Mouse (Mus musculus) T-helper 2 cell (primary cell): ENCODE measurements at regions not wholly inside any gene's neighbourhood (a gene's known extent, or its start where the extent isn't known, plus 50 kb on each side); places are given as distances from the start of the nearest gene placed in this dataset.
"Not testable (repeated sequence)": the region's sequence is repeated elsewhere in the genome, so short reads cannot be mapped to it uniquely, and the experiment has no call there.

Experiments used
- in situ Hi-C: fragments of 300-600 bp; cut with MboI, MseI; formaldehyde crosslinking; loops from one replicate; pipeline ENCODE4 v1.15.1; 2025; ENCODE audit warnings: high pct_unique_total_duplicates

DNA sequence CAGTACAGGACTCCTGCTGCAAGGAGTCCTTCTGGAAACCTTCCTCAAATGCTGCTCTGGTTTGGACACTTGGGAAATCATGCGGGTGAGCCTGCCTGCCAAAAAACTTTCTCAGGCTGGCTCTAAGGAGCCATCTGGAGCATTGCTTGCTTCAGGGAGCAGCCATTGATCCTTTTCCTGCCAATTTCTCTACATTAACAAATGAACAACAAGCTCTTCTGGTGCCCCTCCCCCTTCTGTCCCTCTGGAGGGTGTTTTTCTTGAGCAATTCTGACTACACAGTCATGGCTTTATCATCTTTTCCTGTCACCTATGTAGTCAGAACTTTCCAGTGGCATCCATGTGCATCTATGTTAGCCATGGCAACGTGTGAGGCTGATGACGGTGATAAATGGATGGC, 84.5 kb downstream of the Fam43a start:
- in situ Hi-C loops, result no loop called here

DNA sequence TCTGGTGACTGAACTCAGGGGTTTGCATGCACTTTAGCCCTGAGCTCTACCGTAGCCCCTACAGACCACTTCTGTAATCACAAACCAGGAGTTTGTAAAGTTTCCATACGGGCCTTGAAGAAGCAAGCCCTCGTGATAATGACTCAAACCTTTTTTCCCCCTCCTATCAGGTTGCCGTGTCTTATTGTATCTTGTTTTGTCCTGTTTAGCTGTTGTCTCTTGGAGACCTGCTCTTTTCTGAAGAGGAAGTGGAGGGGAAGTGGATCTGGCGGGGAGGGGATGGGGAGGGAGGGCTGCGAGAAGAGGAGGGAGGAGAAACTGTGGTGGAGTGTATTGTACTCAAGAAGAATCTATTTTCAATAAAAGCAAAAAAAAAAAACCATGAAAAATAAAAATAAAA, 87.0 kb downstream of the Fam43a start:
- in situ Hi-C loops, result no loop called here

DNA sequence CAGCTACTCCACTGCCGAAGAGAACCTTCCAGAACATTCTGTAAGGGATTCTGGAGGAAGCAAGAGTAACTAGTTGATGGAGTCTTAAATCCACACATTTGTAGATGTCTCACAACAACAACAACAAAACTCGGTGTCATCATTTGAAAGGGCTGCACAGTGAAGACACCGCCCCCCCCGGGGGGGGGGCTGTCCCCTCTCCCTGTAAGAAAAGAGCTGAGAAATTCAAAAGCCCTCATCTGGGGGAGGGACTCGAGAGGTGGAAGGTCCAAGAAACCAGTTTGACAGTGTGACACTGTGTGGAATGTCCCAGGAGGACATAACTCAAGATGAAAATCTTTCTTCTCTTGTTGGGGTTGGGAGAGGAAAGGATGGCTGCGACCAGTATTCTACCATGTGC, 87.7 kb downstream of the Fam43a start:
- in situ Hi-C loops, result no loop called here

DNA sequence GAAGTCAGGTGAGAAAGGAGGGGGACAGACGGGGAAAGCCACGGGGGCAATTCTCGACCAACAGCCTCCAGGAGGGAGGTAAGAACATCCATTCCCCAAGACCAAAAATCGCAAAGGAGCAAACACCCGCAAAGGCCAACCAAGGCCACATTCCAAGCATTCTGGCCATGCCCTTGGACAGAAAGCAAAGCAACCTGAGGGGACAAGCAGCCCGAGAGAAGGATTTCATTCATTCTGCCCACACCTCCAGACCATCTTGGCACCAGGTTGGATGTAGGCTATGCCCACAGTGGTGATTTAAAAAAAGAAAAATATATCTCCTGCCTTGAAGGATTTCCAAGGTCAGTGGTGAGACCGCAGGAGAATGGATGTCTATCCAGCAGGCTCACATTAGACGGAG, 88.2 kb downstream of the Fam43a start:
- in situ Hi-C loops, result no loop called here

DNA sequence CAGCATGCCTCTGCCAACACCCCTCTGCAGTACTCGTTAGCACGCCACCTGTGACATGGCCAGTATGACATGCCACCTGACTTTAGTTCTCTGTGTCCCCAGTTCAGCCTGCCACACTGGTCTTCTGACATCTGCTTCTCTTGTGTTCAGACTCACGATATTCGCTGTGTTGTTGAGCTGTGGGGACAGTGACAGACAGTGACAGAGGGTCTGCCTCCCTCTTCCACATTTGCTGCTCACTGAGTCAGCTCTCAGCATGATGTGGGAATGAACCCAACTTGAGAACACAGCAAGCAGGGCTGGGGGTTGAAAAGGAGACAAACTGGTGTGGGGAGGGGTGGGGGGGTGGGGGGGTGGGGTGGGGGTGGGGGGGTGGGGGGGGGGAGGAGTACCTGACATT, 91.0 kb downstream of the Fam43a start:
- in situ Hi-C loops, result no loop called here

DNA sequence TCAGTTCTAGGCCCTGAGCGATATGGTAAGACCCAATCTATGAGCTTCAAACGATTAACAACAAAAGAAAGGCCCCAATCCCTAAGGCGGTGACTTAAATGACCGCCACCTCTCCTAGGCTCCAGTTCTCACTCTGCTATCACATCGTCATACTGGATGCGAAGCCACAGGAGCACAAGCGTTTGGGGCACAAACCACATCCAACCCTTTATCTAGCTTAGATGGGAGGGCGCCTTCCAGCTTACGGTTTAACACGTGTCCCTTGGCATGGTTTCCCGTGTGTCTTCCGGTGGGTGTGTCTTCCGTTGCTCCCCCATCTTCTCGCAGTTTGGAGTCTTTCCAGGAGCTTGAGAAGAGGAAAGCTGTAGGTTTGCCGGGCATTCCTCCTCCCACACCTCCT, 92.4 kb downstream of the Fam43a start:
- in situ Hi-C loops, result no loop called here

DNA sequence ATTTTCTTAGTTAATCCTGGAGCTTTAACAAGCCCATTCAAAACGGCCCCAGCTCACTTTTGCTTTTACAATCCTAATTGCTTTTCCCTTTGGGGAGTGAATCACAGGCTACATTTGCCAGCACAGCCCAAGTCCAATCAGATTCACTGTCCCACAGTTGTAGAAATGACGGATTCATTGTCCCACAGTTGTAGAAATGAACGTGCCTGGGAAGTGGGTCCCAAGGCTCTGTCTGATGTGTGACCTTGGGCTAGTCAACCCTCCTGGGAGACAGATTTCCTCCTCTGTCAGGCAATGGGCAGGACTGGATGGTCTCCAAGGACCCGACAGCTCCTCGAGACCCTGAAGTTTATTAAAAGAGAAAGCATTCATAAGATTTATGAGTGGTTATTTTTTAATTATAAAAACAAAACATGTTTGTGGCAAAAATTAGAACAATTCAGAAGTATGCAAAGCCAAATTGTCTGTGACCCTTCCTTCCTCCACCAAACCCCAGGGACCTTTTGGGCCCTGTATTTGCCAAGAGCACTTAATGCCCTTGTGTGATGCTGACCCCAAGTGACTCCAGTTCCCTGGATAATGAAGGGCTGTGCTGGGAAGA, 93.1 kb downstream of the Fam43a start:
- in situ Hi-C loops, result no loop called here

DNA sequence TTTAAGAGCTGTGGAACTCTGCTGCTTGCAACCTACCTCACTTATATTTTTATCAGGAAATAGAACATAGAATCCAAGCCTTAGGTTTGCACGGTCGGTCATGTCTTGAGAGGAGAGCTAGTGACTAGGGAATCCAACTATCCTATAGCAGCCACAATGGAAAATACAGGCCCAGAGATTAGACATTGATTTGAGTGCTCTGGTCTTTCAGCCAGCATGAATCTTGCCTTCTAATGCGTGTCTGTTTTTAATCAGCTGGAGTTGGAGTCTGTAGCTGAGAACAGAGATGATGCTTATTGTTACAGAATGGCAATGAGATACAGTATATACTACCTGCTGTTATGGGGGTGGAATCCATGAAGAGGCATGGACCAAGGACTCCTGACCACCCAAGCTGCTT, 93.7 kb downstream of the Fam43a start:
- in situ Hi-C loops, result no loop called here

DNA sequence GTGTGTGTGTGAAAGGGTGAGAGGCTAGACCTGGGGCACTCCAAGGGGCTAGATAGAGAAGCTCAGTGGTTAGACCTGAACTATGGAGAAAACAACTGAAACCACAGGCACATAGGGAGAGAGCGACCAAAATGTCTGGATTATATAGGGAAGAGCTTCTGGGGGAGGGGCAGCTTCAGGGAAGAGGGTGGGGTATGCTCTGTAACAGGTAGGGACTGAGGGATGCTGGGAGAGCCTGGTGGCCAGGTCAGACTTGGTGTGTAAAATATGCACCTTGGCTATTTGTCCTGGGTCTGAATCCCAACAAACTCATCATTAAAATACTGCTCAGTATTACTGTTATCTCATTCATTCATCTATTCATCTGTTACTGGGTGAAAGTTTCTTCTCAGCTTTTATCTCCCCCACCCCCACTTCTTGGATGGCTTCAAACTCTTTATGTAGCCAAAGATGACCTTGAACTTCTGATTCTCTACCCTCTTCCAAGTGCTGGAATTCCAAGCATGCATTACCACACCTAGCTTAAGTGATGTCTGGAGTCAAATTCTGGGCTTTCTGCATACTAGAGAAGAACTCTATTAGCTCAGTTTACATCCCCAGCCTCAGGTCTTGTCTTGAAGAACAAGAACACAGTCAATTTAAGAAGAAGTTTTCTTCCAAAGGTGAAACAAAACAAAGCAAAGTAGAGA, 94.5 kb downstream of the Fam43a start:
- in situ Hi-C loops, result no loop called here

DNA sequence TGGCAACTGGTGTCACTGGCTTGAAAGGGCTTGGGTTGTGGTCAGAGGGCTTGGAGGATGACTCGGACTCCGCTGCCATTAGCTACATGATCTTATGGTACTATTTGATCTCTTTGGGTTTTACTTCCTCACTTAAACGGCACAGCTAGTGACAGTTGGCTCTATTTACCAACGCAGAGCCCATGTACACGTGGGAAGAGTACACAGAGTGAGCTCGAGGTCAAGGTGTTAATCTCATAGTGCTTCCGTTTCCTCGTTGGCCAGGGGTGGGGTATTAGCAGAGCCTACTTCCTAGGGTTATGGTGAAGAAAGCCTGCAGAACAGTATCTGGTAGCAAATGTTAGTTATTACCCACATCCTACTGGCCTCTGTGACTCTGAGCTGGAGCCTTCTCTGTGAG, 96.2 kb downstream of the Fam43a start:
- in situ Hi-C loops, result no loop called here

DNA sequence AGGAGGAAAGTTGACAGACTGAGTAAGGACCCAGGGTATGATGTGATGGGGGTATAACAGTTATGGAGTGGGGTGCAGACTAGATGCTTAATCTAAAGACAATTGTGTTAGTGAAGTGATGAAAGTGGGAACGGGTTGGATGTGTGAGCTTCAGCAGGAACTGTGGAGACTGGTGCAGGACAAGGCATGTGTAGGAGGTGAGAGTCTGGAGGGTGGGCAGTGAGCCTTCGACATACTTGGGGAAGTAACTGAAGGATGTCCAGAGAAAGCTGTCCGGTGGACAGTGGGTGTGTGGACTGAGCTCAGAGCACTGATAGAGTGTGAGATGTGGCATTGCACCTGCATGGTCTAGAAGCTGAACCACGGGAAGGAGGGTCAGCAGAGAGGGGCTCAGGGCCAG, 97.7 kb downstream of the Fam43a start:
- in situ Hi-C loops, result no loop called here

DNA sequence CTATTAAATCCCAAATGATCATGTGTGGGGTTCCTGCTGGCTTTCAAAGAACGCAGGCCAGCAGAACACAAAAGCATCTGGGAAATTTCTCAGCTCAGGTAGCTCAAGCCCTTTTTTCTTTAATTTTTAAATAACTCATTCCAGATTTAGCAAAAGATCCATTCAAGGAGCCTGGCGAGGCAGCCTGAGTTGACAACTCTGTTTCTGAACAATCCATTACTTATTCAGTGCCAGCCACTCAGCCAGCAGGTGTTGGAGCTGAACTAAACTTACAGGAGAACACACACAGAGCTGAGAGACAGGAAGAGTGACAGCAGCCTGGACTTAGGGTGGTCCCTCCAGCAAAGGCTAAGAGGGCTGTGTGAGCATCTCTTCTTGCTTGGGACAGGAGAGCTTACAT, 98.3 kb downstream of the Fam43a start:
- in situ Hi-C loops, result no loop called here

DNA sequence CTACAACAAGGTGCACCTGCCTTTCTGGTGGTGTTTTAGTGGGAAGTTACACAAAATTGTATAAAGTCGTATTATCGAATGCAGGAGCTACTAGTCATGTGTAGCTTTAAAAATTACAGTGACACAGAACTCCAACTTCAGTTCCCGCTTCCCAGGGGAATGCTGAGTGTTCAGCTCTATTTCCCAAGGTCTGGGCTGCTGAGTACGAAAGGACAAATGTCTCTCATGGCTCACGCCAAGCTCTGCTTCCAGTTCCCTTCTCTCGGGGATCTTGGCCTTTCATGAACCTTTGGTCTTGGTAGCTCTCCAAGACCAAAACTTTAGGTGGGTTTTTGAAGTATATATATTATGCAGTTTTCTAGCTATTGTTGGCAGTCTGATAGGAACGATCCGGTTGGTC, 104.3 kb downstream of the Fam43a start:
- in situ Hi-C loops, result no loop called here

DNA sequence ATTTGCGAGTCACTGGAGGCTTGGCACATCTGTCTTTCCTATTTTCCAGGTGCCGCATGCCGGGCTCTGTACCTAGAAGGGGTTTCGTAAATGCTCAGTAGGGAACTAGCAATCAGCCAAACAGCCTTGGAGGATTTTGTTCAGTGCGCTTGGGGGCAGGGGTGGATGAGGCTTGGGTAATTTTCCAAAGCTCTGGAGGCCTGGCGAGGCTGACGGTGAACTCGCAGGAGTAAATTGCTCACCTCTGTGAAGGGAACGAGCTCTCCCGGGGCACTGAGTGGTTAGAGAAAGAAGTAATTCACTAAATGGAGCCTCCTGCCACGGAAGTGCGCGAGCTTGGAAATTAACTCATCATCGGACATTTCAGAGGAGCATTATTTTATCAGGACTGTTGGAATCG, 110.0 kb downstream of the Fam43a start:
- in situ Hi-C loops, result no loop called here

DNA sequence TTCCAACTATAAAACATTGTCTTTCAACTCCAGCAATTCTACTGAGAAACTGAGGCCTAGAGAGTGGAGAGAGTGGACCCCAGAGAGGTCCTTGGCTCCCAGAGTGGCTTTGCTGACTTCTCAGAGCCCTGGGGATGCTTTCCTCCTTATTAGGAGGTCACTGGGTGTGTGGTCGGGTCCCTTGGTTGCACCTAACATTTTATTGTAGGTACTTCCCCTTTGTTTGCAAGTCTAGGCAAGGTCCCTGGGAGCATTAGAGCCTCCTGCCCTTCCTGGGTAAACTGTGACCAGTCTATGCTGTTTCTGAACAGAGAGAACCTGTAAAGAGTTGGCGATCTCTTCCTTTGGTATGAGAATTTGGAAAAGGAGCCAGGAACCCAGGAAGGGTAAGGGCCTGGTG, 110.5 kb downstream of the Fam43a start:
- in situ Hi-C loops, result no loop called here

DNA sequence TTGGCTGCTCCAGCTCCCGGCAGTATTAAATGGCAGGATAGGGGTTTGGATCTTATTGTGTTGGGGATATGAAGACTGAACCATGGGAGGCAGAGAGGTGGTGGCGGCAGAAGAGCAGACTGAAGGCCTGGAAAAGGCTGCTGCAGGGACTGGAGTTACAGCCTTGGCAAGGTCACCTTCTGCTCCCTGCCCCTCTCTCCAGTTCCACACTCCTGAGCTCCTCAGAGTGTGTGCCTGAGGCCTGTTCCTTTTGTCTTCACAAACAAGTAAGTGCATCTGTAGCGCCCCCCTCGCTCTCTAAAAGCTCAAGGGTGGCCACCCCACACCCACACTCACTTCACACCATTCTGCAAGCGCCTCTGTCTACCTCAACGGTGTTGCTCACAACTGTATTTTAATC, 113.0 kb downstream of the Fam43a start:
- in situ Hi-C loops, result no loop called here

DNA sequence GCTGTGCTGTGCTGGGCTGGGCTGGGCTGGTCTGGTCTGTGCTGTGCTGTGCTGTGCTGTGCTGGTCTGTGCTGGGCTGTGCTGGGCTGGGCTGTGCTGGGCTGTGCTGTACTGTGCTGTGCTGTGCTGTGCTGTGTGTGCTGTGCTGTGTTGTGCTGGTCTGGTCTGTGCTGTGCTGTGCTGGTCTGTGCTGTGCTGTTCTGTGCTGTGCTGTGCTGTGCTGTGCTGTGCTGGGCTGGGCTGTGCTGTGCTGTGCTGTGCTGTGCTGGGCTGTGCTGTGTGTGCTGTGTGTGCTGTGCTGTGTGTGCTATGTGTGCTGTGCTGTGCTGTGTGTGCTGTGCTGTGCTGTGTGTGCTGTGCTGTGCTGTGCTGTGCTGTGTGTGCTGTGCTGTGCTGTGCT, 118.1 kb downstream of the Fam43a start:
- in situ Hi-C loops, result not testable (repeated sequence)

DNA sequence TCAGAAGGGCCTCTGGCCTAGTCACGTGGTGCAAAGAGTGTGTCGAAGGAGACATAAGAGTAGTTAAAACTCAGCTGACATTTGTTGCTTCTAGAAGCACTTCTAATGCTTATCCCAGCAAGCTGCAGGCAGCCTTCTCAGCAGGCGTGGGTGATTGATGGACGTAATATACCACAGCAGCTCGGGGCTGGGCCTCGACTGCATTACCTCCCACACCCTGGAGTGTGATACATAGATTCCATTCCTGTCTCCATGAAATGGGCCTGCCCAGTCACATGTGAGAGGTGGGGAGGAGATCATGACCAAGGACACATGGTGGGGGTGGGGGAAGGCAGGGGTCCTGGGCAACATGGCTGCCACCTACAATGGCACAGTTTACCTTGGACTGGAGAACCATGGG, 121.3 kb downstream of the Fam43a start:
- in situ Hi-C loops, result loop anchor here (10.0 kb wide), 1 partner anchor 256 kb away; no protein-coding TSS in a partner anchor

DNA sequence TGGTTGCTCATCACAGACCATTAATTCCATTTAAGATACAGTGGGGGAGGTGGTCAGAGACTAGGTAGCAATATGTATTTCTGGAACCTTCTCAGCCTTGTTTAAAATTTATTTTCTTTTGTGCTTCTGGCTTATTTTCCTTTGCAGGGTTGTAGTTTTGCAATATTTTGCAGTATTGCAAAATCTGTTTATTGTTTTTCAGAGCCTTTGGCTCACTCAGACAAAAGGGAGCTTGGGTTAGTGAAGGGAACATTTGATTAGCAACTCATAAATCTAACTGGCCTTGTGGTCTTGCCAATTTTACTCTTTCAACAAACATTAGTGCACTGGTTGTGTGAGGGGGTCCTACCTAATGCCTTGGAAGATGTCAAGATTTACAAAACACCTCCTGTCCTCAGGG, 121.7 kb downstream of the Fam43a start:
- in situ Hi-C loops, result loop anchor here (10.0 kb wide), 1 partner anchor 256 kb away; no protein-coding TSS in a partner anchor

DNA sequence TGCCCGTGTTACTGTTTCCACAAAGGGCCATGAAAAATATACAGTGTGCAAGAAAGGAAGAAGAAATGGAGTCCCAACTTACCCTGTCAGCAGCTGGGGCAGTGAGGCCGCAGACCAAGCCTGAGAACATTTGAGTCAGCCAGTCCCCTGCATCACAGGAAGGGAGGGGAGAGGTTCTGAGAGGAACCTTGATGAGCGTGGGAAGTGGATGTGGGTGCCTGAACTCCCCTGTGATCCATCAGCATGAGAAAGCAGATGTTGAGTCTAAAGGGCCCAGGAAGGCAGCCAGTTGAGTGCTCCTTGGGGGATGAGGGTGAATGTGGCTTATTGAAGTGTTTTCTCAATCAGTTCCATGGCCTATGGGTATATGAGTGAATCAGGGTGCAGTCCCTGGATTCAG, 122.8 kb downstream of the Fam43a start:
- in situ Hi-C loops, result loop anchor here (10.0 kb wide), 1 partner anchor 258 kb away; no protein-coding TSS in a partner anchor

DNA sequence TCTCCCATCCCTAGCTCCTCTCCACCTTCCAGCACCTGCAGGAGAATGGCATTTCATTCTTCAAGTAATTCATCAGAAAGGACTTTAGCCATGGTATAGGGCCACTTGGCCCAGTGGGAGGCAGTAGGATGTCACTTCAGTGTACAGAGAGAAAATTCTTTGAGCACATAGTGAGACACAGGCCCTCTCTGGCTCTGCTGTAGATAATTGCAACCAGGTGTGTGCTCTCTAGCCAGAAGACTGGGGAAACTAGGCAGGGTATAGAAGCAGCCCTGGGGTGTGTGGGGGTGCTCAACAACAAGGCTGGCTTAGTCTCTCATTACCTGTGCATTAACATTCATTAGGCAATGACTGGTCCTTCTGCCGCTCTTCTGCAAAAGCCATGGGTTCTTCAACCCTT, 125.1 kb downstream of the Fam43a start:
- in situ Hi-C loops, result loop anchor here (10.0 kb wide), 1 partner anchor 260 kb away; no protein-coding TSS in a partner anchor

DNA sequence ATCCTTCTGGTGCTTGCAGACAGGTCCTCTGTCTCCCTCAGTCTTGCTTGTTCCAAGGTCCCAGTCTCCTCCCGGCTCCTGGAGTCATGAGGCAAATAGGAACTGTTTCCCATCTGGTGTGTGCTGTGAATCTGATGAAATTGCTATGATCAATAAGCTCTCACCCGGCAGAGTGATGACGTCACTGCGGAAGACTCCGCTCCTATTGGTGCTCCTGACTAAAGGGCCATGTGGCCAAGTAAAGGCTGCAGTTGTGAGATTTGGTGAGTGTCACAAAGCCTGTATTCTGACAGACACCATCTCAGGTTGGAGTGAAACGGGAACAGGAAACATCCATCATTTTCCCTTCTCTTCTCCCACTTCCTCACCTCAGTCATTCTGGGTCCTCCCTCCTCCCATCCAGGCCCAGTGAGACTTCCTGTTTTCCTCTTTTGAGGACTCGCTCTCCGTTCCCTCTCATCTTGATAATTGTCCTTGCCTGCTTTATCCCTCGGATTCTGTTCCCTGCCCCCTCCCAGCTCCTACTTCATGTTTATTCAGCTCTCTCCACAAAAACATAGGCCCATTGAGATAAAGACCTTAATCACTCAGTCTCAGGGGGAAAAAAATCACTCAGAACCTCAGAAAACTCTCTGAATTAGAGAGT, 133.4 kb downstream of the Fam43a start:
- in situ Hi-C loops, result no loop called here

DNA sequence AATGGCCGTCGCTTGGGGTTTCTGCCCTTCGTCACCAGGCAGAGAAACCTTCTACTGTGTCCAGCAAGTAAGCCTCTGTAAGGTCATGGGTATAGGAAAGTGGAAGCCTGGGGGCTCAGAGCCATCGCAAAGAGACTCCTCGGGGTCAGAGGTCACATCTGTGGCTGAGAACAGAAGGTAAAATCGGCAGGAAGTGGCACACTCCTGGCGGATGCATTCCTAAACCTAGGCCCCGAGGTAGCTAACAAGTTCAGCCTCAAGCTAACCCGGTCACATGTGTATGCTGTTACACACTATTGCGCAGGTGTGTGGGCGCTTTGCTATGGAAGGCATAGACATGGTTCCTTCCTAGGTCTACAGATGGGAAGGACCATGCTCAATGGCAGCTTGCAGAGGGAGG, 134.0 kb downstream of the Fam43a start:
- in situ Hi-C loops, result no loop called here
